Mouse (Mus musculus): Measurements from ENCODE around the gene Rmi1. TPM values are rescaled to one million over a fixed set of nuclear protein-coding genes. Genes with fewer than 3 reads are reported as not detected.
"Not testable (repeated sequence)": the region's sequence is repeated elsewhere in the genome, so short reads cannot be mapped to it uniquely, and the experiment has no call there.

The Rmi1 gene
- polyA plus RNA-seq, 1 experiment = 37.1 TPM

- H3K4me1 ChIP-seq (ENCODE audit: control insufficient read depth, insufficient read depth, low read length) = peaks cover 12% of the 10 kb centered on the region
- H3K27ac ChIP-seq (ENCODE audit: control insufficient read depth, insufficient read depth, low read depth, low read length) = no peak overlapping the region
- no peaks in the 10 kb centered on the region for H3K36me3 ChIP-seq (ENCODE audit: control insufficient read depth, insufficient read depth, low read length)
- TF ChIP-seq POLR2A (IDR thresholded peaks at IDR 0.05; ENCODE audit: control insufficient read depth, low read depth, low read length) = no peak
- no peak for TF ChIP-seq CTCF (IDR thresholded peaks at IDR 0.05; ENCODE audit: control insufficient read depth, insufficient read depth, insufficient replicate concordance, low read depth, low read length)
- H3K27me3 ChIP-seq (ENCODE audit: control insufficient read depth, insufficient read depth, low read length) = no peaks in the 10 kb centered on the region
- no peak overlapping the region for H3K4me3 ChIP-seq (ENCODE audit: control insufficient read depth, low read depth, low read length)
Measured at GRCm38 (mm10) chr13:58452246-58452645, 50.2 kb downstream of the Rmi1 start.

GRCm38 (mm10) chr13:58452651-58453413 is 50.8 kb downstream of the Rmi1 start:
- no peaks in the 10 kb centered on the region for H3K27me3 ChIP-seq (ENCODE audit: control insufficient read depth, insufficient read depth, low read length)
- peak overlapping the region; percentile 49 for H3K4me3 ChIP-seq (ENCODE audit: control insufficient read depth, low read depth, low read length)
- H3K4me1 ChIP-seq (ENCODE audit: control insufficient read depth, insufficient read depth, low read length) = peaks cover 12% of the 10 kb centered on the region
- H3K36me3 ChIP-seq (ENCODE audit: control insufficient read depth, insufficient read depth, low read length) = no peaks in the 10 kb centered on the region
- no peak overlapping the region for H3K27ac ChIP-seq (ENCODE audit: control insufficient read depth, insufficient read depth, low read depth, low read length)
- TF ChIP-seq POLR2A (IDR thresholded peaks at IDR 0.05; ENCODE audit: control insufficient read depth, low read depth, low read length) (no peak), CTCF (IDR thresholded peaks at IDR 0.05; ENCODE audit: control insufficient read depth, insufficient read depth, insufficient replicate concordance, low read depth, low read length) (no peak)

GRCm38 (mm10) chr13:58453541-58453940 is 51.5 kb downstream of the Rmi1 start:
- Histone ChIP-seq H3K4me1 (ENCODE audit: control insufficient read depth, insufficient read depth, low read length) (peaks cover 12% of the 10 kb centered on the region), H3K27me3 (ENCODE audit: control insufficient read depth, insufficient read depth, low read length) (no peaks in the 10 kb centered on the region), H3K4me3 (ENCODE audit: control insufficient read depth, low read depth, low read length) (no peak overlapping the region), H3K36me3 (ENCODE audit: control insufficient read depth, insufficient read depth, low read length) (no peaks in the 10 kb centered on the region), H3K27ac (ENCODE audit: control insufficient read depth, insufficient read depth, low read depth, low read length) (no peak overlapping the region)
- no peak for TF ChIP-seq CTCF (IDR thresholded peaks at IDR 0.05; ENCODE audit: control insufficient read depth, insufficient read depth, insufficient replicate concordance, low read depth, low read length)
- TF ChIP-seq POLR2A (IDR thresholded peaks at IDR 0.05; ENCODE audit: control insufficient read depth, low read depth, low read length) = no peak

DNA sequence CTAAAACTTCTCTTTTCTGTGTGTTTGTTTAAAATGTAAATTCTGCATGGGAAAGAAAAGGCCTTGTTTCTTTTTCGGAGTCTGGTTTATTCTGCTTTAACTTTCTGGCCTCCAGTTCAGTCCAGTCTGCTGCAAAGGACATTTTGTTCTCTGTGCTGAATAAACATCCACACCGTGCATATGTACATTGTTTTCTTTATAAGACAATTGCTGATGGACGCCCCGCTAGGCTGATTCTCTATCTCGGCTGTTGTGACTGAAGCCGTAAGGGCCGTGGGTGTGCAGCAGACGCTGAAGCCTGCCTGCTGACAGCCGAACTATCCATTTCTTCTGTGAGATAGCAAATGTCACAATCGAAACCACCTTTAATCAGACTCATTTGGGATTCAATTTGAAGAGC is 54.5 kb downstream of the Rmi1 start:
- Histone ChIP-seq H3K27me3 (ENCODE audit: control insufficient read depth, insufficient read depth, low read length) (no peaks in the 10 kb centered on the region), H3K4me3 (ENCODE audit: control insufficient read depth, low read depth, low read length) (no peak overlapping the region), H3K27ac (ENCODE audit: control insufficient read depth, insufficient read depth, low read depth, low read length) (no peak overlapping the region), H3K36me3 (ENCODE audit: control insufficient read depth, insufficient read depth, low read length) (no peaks in the 10 kb centered on the region), H3K4me1 (ENCODE audit: control insufficient read depth, insufficient read depth, low read length) (peaks cover 12% of the 10 kb centered on the region)
- TF ChIP-seq POLR2A (IDR thresholded peaks at IDR 0.05; ENCODE audit: control insufficient read depth, low read depth, low read length) = no peak
- TF ChIP-seq CTCF (IDR thresholded peaks at IDR 0.05; ENCODE audit: control insufficient read depth, insufficient read depth, insufficient replicate concordance, low read depth, low read length) = no peak

DNA sequence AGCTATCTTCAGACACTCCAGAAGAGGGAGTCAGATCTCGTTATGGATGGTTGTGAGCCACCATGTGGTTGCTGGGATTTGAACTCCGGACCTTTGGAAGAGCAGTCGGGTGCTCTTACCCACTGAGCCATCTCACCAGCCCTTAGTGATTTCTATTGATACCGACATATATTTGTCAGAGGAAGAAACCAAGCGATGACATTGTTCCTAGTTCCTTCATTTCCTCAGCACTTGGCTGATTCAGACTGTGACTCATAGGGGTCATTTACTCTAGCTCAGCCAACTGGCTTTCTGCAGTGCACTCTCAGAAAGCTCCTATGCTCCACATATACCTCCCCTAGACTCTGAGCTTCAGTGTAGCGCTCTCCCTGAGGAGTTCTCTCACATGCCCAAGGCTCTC is 56.8 kb downstream of the Rmi1 start:
- not testable (repeated sequence) for H3K4me1 ChIP-seq (ENCODE audit: control insufficient read depth, insufficient read depth, low read length); H3K4me3 ChIP-seq (ENCODE audit: control insufficient read depth, low read depth, low read length); H3K27ac ChIP-seq (ENCODE audit: control insufficient read depth, insufficient read depth, low read depth, low read length); H3K36me3 ChIP-seq (ENCODE audit: control insufficient read depth, insufficient read depth, low read length); H3K27me3 ChIP-seq (ENCODE audit: control insufficient read depth, insufficient read depth, low read length)

Other genes starting within 250 kb of the Rmi1 start
- gene Idnk, start 244.6 kb upstream of the Rmi1 start, polyA plus RNA-seq (2012; rRNA removed) = 6.0 and 6.7 TPM in 2 replicates
- gene Ubqln1, start 186.6 kb upstream of the Rmi1 start, polyA plus RNA-seq (2012; rRNA removed) = 95.2 and 117 TPM in 2 replicates
- 195 and 220 TPM in 2 replicates for gene Gkap1, start 126.5 kb upstream of the Rmi1 start, polyA plus RNA-seq (2012; rRNA removed)
- gene Kif27, start 43.1 kb upstream of the Rmi1 start, polyA plus RNA-seq (2012; rRNA removed) = 57.6 and 60.5 TPM in 2 replicates
- 3.4 and 3.9 TPM in 2 replicates for gene 2210016F16Rik, start 17.0 kb upstream of the Rmi1 start, polyA plus RNA-seq (2012; rRNA removed)
- gene Hnrnpk, start 1.1 kb downstream of the Rmi1 start, polyA plus RNA-seq (2012; rRNA removed) = 185 and 215 TPM in 2 replicates
- gene Slc28a3, start 208.6 kb downstream of the Rmi1 start, polyA plus RNA-seq (2012; rRNA removed) = 1.5 and 2.0 TPM in 2 replicates

Measured in testis, adult 2 months (tissue).